Comparison of ENCODE assay signal across 1 mouse cellular context in genomic region chr11:75653781-75654470, GRCm38 (mm10).
A peak's percentile ranks its signal among the peaks of the same experiment; 100 is the strongest.
TF ChIP-seq lines count a peak whose summit lies in the region.

No protein-coding gene starts in this region.

TF ChIP-seq in MEL, 35 proteins besides CTCF, POLR2A, EP300 and RAD21 (continued from another document):
- TF ChIP-seq POLR2AphosphoS5 (IDR thresholded peaks at IDR 0.05; ENCODE audit: borderline replicate concordance, low read depth, low read length), result no peak
- TF ChIP-seq MAZ (IDR thresholded peaks at IDR 0.05; ENCODE audit: low read depth, low read length), result peak; percentile 1; the same call in 1 of the 2 replicates
- no peak for TF ChIP-seq HCFC1 (IDR thresholded peaks at IDR 0.05; ENCODE audit: low read depth, low read length)
- TF ChIP-seq SIN3A (IDR thresholded peaks at IDR 0.05; ENCODE audit: low read length), result peak; percentile 7; the same call in 1 of the 2 replicates
- no peak for TF ChIP-seq ZNF384 (IDR thresholded peaks at IDR 0.05; ENCODE audit: low read depth, low read length)
- TF ChIP-seq ETS1 (IDR thresholded peaks at IDR 0.05; ENCODE audit: low read depth, low read length), result no peak
- TF ChIP-seq USF2 (IDR thresholded peaks at IDR 0.05; ENCODE audit: borderline replicate concordance in 1 of 2, insufficient read depth in 1 of 2, low read depth in 1 of 2, low read length in 2 of 2), result no peak
- TF ChIP-seq POLR2AphosphoS2 (IDR thresholded peaks at IDR 0.05; ENCODE audit: low read length), result 0 out of 2 replicates have a peak, but pooled peaks have one; percentile 24
